Mouse (Mus musculus) naive thymus-derived CD4-positive, alpha-beta T cell, adult 2 months (primary cell): ENCODE measurements around the gene Baiap2l2.

ENCODE experiments used
- DNase-seq: peaks from one replicate; pipeline ENCODE4 v3.0.0-alpha.2; 2011; ENCODE audit warnings: low read depth

The Baiap2l2 gene

DNA sequence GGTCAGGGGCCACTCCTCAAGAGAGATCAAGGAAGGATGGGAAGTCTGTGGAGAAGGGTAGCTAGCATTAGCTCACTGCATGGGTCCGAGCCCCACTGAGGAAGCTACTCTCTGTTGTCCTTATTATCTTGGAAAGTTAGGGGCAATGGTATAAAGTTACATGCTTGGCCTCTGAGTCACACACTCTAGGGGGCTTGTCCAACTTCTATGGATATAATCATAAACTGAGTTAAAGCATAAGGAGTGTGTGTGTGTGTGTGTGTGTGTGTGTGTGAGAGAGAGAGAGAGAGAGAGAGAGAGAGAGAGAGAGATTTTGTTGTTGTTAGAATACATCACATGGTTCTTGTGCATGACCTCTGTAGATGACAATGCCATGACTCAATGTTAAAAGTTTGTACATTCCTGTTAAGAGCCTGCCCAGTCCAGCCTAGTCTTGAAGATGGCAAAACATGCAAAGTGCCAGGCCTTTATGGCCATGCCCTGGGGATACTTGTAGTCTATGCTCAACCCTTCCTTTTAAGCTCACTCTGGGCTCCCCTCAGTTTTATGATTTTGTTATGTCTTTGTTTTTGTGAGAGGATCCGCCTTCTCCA lies 14.3 kb upstream of the Baiap2l2 start:
- DNase-seq, result no peak

DNA sequence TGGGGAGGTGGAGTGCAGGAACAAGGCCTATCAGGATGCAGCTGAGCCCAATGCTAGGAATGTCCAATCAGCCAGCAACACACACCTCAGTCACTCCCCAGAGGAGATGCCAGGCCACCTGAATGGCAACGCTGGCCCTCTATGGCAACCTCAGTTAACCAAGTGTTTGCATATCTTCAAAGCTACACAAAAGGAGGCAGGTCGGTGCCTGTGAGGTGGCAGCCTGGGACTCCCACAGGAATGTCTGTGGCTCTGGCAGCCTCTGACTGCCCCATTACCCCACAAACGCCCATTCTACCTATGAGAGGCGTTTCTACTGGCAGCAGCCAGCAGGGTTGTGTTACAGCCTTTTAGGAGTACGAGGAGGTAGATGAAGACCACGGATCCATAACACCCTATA lies 13.2 kb upstream of the Baiap2l2 start:
- no peak for DNase-seq

DNA sequence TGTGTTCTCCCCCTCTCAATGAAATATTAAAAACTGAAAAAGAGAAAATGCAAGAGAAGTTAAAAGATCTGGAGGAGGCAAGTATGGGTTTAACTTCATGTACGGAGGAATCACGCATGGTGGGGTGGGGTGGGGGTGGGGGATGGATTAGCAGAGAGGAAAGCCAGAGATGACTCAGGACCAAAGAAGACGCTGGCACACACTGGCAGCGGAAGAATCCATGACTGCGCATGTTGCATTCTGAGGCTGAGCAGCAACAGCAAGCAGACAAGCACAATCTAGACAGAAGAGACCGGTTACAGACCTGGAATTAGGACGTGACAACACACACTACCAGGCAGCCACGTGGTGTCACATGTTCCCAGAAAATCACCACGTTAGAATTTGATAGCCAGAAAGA lies 7.4 kb upstream of the Baiap2l2 start:
- DNase-seq, result no peak

DNA sequence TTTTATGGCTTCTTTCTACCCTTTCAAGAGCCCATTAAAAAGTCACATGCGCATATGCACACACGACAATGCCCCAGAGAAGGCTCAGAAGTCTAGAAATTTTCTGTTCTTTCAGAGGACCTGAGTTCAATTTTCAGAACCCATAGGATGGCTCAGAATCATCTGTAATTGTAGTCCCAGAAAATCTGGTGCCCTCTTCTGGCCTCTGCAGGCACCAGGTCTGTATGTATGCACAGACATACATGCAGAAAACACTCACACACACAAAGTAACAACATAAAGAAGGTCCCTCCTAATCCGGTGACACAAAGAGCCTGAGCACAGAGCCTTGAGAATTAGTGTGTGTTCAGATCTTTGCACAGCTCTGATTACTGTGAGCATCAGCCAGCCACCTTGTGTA lies 5.0 kb upstream of the Baiap2l2 start:
- no peak for DNase-seq

DNA sequence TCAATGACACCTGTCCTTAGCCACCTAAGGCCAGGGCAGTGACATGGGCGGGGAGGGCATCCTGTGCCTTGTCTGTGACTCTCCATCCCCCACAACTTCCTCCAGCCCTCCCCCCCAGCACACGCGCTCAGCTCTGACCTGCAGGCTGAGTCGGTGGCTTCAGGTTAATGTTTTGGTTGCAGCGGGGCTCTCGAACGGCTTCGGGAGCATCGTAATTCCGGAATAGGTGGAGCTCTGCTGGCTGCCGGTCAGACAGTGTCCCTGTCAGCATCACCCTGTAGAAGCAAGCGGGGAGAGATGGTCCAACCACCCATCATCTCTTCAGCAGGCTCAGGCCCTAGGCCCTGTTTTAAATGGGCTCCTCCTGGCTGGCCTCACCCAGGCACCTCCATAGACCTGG lies 4.1 kb upstream of the Baiap2l2 start:
- no peak for DNase-seq

DNA sequence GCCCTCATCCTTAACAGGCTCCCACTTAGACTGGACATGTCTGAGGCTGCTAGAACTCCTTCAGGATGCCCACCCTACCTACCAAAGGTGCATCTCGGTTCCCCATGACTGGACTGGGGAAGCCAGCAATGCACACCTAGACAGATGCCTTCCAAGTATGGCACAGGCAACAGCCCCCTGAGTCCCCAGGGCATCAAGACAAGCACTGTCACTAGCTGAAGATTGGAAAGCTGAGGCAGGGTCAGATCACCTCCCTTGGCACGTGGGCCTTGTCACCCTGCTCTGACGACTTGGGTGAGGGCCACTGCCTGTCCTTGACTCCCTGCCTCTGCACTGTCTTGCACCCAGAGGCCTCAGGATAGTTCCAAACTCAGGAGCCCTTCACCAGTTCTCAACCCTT lies 3.0 kb upstream of the Baiap2l2 start:
- DNase-seq, result no peak

DNA sequence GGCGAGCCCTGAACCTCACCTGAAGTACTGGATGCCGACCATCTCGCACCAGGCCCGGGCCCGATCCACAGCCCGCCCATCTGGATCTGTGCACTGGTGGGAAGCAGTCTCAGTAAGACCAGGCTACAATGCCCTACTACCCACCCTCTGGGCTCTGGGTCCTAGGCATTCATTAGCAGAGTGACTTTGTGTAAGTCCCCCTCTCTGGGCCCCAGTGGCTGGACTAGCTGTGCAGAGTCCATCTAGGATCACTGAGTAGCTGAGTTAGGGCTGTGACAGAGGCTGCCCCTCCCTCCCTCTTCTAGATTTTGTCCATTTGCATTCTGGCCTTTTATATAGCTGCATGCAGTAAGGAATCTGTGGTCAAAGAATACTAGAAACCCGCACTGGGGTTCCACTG lies 1.8 kb upstream of the Baiap2l2 start:
- no peak for DNase-seq

DNA sequence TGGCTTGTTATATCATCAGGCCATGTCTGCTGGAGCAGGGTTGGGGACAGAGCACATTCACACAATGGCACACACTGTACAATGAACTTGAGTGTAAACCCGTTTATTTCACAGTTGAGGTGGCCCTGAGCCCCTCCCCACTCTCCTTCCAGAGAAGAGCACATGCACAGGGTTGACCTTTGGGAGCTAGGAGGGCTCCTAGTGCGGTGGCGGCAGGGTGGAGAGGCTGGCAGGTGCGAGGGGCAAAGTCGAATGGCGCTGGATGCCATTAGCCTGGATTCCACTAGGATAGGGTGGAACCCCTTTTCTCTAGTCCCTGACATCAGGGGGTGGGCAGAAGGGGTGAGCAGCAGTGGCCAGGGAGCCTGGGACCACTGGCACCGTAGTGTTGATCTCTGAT lies 804 bp upstream of the Baiap2l2 start:
- no peak for DNase-seq

DNA sequence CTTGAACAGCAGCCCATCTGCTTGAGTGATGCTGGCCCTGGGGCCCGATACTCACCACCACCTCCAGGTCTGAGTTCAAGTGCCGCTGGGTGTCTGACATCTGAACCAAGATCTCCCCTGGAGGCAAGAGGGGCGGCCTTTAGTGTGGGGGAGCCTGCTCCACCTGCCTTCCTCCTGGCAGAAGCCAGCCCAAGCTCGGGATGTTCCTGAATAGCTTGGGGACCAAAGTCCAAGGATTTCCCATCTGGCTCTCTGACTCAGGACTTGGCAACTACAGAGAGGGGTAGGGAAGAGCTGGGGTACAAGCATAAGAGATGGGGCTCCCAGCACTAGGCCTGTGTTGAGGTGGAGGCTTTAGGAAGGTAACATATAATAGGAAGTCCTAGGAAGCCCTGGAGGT lies 2.0 kb downstream of the Baiap2l2 start:
- DNase-seq, result no peak

DNA sequence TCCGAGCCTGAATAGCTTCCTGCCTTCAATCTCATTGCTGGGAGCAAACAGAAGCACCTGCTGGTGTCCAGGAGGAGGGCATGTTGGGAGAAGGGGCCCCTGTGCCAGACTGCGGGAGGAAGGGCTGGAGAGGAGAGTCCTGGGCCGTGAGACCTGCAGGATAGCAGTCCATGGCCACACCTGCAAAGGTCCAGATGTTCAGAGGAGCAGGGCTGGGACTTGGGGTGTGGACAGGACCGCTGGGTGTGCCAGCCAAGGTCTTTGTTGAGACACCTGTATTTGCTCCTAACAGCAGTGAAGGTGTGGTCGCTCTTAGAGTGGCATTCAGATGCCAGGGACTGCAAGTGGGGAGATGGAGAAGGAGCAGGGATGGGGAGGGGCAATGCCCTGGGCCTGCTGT lies 2.9 kb downstream of the Baiap2l2 start:
- no peak for DNase-seq

DNA sequence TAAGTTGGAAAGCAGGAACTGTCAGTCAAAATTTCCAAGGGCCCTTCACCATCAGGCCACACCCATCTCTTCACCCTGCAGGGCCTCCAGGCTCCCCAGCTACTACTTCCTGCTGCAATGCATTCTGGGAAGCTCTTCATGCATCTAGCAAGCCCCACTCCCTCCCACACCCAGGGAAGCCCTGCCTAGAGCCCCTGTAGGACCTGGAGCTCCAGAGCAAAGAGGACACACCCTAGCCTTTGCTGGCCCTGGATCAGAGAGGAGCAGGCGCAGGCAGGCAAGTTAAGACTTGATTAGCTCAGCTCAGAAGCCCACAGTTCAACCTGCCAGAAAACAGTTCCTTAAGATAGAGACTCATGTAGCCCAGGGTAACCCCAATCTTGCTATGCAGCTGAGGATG lies 3.9 kb downstream of the Baiap2l2 start:
- DNase-seq, result peak; percentile 68

DNA sequence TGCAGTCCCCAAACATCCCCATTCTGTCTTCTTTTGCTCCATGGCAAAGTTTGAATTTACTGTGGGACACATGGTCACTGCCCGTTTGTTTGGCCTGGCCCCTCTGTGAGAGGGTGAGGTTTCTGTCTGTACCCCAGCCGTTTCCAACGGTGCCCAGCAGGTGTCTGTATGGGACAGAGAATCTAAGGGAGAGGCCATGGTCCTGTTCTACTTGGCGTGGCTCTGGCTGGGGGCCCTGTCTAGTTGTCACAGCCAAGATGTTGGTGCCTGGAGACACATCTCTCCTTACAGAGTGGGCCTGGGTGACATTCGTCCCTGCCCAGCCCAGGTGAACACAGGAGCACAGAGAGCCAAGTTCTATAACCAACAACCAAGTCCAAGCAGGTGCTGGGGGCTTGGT lies 4.5 kb downstream of the Baiap2l2 start:
- DNase-seq, result peak; percentile 26

DNA sequence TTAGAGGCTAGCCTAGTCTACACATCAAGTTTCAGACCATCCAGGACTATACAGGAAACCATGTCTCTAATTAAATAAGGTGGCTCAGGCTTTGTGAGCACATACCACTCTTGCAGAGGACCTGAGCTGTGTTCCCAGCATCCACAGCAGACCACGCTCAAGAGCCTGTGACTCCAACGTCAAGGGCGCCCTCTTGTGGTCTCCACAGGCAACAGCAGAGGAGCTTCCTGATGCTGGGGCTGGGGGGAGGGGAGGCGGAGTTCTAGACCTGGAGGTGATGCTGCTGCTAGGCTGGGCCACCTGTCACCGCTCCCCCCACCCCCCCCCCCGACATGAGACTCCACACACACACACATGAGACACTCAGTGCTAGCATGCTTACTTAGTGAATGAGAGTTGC lies 5.1 kb downstream of the Baiap2l2 start:
- DNase-seq, result peak; percentile 72

DNA sequence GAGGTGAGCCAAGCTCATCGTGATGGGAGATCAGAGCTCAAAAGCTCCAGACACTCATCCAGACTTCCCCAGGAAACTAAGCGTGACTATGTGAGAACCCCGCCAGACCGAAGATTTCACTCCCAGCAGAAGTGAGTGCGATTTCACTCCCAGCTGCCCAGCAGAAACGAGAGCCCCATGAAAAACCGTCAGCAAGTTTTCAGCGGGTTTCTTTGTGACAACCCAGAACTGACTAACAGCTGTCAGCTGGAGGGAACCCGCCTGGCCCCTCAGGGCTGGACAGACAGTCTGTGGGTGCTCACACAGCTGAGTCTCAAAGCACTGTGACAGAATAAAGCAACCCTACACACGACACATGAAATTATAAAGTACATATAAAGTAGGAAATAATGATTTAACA lies 7.6 kb downstream of the Baiap2l2 start:
- no peak for DNase-seq

DNA sequence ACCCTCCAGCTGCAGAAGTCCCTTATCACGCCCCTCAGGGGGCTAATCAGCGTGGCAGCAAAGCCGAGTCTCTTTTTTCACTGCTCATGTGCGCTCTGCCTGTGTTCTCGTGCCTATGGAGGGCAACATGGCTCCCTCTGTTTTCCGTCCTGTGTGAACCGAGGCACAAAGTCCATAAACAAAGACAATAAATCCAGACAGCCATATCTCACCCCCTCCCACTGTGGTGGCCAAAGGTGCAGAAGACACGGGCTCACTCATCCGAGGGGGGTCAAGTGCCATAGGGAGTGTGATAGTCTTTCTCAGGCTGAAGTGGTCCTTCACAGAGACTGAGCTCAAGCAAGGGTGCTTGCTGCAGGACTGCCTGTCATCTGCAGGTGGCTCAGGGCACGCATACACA lies 12.3 kb downstream of the Baiap2l2 start:
- DNase-seq, result no peak

DNA sequence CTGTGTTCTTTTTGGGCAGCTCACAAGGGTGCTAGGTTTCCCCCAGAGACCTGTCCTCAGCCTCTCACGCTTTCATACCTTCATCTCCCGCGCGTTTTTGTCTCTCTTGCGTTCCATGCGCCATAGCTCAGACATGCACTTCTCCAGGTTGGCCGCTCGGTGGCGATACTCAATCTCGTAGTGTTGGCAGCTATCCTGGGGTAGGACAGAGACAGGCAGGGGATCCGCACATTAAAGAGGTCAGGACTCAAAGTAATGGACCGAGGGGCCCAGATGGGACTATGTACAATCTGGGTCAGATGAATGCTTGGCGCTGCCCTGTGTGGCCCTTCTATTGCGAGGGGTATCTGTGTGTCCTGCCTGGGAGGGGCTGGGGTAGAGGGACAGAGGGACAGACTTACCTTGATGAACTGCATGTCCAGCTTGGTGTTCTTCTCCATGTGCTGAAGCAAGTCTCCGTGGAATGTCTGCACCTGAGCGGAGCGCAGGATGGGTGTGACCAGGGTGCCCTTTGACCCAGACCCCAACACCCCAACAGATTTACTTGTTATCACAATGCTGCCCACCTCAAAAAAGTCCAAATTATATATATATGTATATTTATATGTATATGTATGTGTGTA lies 14.1 kb downstream of the Baiap2l2 start:
- peak; percentile 86 for DNase-seq

DNA sequence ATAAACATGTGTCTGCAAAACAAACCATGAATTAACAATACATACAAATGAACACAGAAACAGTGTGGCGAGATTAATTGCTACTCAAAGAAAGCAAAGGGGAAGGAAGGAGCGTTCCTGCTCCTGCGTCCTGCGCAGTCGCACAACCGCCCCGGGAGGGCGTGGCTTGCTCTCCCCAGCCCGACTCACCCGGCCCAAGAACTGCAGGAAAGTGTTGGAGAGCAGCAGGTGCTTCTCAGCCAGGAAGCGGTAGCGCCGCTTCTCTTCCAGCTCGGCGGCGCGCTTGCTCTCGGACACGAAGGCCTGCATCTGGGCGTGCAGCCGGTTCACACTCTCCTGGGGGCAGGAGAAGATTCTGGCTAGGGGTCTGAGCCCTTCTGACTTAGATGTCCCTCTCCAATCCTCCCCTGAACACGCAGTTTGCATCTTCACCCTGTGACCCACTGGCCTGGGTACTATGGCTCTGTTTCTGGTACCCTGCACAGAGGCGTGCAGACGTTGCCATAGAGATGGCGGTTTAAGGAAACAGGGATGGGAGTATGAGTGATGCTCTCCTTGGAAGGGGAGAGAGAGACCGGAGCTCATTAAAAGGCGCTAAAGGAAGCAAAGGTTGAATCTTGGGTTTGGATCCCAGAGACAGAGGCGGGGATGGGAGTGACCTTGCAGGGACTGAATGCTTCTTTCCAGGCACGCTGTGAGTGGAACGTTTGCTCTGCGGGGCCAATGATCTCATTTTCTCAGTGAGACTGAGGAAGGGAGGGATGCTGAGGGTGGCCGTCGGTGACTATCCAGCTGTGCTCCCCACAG lies 14.8 kb downstream of the Baiap2l2 start:
- DNase-seq, result peak; percentile 93

DNA sequence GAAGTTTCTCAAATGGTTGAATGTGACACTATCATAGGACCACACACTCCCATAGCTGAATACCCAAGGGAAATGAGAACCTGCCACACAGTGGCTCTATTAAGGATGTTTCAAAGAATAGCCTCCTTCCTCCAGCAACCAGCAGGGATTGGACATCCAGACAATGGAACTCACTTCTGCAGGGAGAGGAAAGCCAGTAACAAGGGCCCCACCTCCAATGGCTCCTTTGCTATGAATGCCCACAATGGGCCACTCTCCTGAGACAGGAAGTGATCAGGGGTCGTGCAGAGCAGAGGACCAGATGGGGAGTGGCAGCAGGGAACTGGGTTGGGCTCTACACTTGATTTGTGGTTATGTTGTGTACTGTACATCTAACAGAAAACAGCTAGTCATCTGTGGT lies 16.8 kb downstream of the Baiap2l2 start:
- DNase-seq, result no peak

DNA sequence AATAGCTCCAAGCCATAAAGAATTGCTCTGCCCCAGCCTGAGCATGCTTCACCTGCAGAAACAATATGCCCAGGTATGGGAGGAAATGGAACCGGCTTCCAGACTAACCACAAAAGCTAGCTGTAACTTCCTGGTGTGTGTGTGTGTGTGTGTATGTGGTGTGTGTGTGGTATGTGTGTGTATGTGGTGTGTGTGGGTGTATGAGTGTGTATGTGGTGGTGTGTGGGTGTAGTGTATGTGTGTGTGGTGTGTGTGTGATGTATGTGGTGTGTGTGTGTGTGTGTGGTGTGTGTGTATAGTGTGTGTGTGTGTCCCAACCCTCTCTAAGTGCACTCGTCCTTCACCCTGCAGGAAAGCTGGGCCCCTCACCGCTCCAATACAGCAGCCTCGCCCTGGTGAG lies 20.0 kb downstream of the Baiap2l2 start:
- DNase-seq, result peak; percentile 61

DNA sequence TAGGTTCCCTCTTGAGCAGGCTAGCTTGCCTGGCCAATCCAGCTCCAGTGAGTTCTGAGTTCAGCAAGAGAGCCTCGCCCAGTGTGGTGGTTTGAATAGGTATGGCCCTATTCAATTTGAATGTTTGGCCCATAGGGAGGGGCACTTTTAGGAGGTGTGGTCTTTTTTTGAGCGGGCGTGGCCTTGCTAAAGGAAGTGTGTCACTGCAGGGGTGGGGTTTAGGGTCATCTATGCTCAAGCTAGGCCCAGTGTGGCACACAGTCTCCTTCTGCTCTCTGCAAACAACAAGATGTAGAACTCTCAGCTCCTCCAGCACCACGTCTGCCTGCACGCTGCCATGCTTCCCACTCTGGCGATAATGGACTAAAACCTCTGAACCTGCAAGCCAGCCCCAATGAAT lies 21.6 kb downstream of the Baiap2l2 start:
- DNase-seq, result no peak

DNA sequence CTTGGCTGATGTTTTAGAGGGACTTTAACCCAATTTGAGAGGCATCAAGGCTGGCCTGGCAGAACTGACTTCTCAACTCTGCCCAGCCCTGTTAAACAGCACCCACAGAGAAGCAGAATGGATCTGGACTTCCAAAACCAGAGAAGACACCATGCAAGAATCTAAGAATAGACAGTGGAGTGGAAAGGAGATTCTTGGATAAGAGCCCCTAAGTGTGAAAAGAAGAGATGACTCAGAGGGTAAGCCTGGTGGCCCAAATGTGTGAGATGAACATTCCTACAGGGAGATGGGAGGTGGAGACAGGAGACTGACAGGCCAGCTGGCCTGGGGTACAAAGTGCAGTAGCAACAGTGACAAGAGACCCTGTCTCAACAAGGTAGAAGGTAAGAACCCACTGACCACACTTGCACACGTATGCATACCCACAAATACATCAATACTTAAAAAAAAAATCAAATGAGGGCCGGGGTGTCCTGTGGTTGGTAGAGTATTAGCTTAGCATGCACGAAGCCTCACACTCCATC lies 22.5 kb downstream of the Baiap2l2 start:
- no peak for DNase-seq

DNA sequence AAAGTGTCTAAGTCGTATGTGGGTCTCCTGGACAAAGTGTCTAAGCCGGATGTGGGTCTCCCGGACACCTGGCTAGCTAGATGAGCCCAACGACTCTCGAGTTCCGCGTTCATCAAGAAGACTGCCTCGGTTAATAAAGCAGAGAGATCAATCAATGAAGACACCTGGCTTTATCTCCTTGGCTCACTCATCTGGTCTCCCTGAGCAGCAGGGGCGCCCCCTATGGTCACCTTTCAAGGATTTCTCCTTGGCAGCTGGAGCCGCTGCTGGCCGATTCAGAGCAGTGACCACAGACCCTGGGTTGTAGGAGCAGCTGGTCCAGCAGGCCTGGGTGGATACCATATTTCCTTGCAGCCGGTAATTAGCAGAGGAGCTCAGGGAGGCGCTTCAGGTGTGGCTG lies 23.0 kb downstream of the Baiap2l2 start:
- peak; percentile 59 for DNase-seq

DNA sequence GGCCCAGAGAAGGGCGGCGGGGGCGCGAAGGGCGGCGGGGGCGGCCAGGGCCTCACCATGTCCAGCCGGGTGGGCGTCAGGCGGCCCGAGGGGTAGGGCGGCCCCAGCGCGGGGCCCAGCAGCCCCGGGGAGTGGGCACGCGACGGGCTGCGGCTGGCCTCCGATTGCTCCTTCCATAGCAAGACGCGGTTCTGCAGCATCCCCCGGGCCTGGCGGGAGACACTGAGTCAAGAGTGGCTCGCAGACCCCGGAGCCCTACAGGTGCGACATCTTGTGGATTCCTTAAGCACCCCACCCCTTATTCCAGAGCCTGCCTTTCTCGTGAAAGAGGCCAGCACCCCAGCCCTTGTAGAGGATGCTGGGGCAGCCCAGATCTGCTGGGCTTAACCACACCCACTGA lies 23.6 kb downstream of the Baiap2l2 start:
- no peak for DNase-seq
